Mouse (Mus musculus): Measurements from ENCODE around the gene Zfp644. TPM values are rescaled to one million over a fixed set of nuclear protein-coding genes. Genes with fewer than 3 reads are reported as not detected.

Zfp644 gene
- 71.0 TPM for polyA plus RNA-seq (2017; shearing (Covaris generic))

GRCm38 (mm10) chr5:106696396-106697337 is at the start of gene Zfp644:
Zfp644 (minus strand) TSS chr5:106697287.

DNA sequence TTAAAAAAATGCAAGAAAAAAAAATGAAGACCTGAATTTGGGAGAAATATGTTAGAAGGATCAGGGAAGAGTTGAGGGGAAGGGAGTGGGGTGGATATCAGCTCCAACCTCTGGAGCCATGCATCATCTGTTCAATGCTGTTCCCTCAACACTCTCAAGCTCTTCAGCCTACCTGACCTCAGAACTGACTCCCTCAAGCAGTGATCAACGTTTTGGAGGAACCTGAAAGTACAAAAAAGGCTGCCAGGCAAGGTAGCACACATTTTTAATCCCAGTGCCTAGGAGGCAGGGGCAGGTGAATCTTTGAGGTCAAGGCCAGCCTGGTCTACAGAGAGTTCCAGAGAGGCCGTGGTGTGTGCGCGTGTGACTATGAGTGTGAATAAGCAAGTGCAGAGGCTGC is 88.3 kb downstream of the Zfp644 start, which contains the start of gene Gm17304:
Gene Gm17304, plus strand, starts transcription at position 301 of the 400 bp plus-strand sequence.

Other genes with a start within 250 kb of the Zfp644 start
- not detected for gene Barhl2, start 239.1 kb downstream of the Zfp644 start, polyA plus RNA-seq (2017; shearing (Covaris generic))
- not detected for gene Gm17304, start 88.2 kb downstream of the Zfp644 start, polyA plus RNA-seq (2017; shearing (Covaris generic))
- 0.16 TPM for gene Hfm1, start 229.0 kb upstream of the Zfp644 start, polyA plus RNA-seq (2017; shearing (Covaris generic))